Comparison of ENCODE assay signal across 26 mouse cellular contexts in the genomic region with DNA sequence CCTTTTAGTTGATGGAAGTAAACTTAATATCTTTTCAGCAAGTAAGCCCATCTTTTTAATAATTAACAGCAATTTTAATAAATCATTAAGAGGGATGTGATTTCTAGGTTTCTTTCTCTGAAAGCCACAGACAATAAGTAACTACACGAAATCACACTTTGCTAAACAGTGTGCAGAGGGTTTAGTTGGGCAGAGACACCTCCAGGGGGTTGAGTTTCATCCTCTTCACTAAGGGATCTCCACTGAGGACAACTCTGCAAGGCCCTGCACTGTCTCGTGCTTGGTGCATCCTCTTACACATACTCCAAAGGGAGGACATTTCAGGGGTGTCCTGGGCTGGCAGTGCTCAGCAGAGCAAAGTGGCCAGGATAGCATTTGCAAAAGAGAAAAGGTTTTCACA.
DNase-seq lines count a peak whose midpoint lies in the region; ATAC-seq and TF ChIP-seq lines count a peak whose summit lies in the region.
"Had no signal": no experiment of that assay in that cellular context is flagged by ENCODE, and none has a peak within 500 bp of the region (broad histone marks: within the 10 kb centered on the region; RNA-seq: fewer than 3 reads in every experiment).

No protein-coding gene starts in this region.

- ATAC-seq in heart, embryonic 15.5 days (replicated peaks; ENCODE audit: insufficient number of reproducible peaks, insufficient read depth, low FRiP score, low read depth): no peak
- no peak for ATAC-seq in heart, embryonic 12.5 days (ENCODE audit: insufficient number of reproducible peaks, low FRiP score)
- 0 out of 2 replicates have a peak, but pooled peaks have one; percentile 57 for ATAC-seq in kidney, postnatal 0 days (replicated peaks; ENCODE audit: low FRiP score, low read depth)
- 0 out of 2 replicates have a peak, but pooled peaks have one; percentile 42 for ATAC-seq in neural tube, embryonic 15.5 days (ENCODE audit: low FRiP score)
- ATAC-seq: forebrain, embryonic 13.5 days; forebrain, embryonic 16.5 days; hindbrain, postnatal 0 days; Patski had no signal

- H3K4me1 ChIP-seq in heart, embryonic 15.5 days (replicated peaks): peaks cover 14% of the 10 kb centered on the region; the same call in 1 of the 2 replicates
- H3K4me1 ChIP-seq in heart, embryonic 12.5 days (replicated peaks): peaks cover 34% of the 10 kb centered on the region
- no peaks in the 10 kb centered on the region for H3K4me1 ChIP-seq in kidney, postnatal 0 days (replicated peaks; ENCODE audit: insufficient read depth, low read length)
- H3K4me1 ChIP-seq in neural tube, embryonic 15.5 days: 0 out of 2 replicates have a peak, but pooled peaks cover 2% of the 10 kb centered on the region
- H3K4me1 ChIP-seq: forebrain, embryonic 10.5 days; forebrain, embryonic 13.5 days had no signal

- TF ChIP-seq CTCF in kidney, postnatal 0 days (IDR thresholded peaks at IDR 0.05; ENCODE audit: low read depth): no peak

- peak; percentile 32 for DNase-seq in kidney, adult 9 months
- DNase-seq in kidney, adult 18-20 months: no peak
- DNase-seq in kidney, postnatal 0 days (ENCODE audit: low spot score): no peak
- no peak for DNase-seq in kidney, postnatal 25 days
- DNase-seq in neural tube, embryonic 10.5 days (ENCODE audit: extremely low spot score, low spot score): no peak
- DNase-seq: adrenal gland, postnatal 10 days; adrenal gland, postnatal 36 days; B cell, adult 2 months; cerebellum, adult 18-20 months; cerebellum, adult 9-10 months; cerebellum, postnatal 14 days; gastrocnemius, postnatal 10 days; gastrocnemius, postnatal 36 days; heart, postnatal 4 days had no signal

- 68% methylated on average over 2 of the region's 2 CpGs for WGBS in heart, embryonic 15.5 days
- 54% methylated on average over 2 of the region's 2 CpGs for WGBS in heart, embryonic 12.5 days
- 78% methylated on average over 2 of the region's 2 CpGs for WGBS in kidney, postnatal 0 days
- 55% methylated on average over 2 of the region's 2 CpGs for WGBS in neural tube, embryonic 15.5 days

- H3K4me2 ChIP-seq in heart, embryonic 15.5 days: no peak overlapping the region
- no peak overlapping the region for H3K4me2 ChIP-seq in heart, embryonic 12.5 days
- H3K4me2 ChIP-seq in kidney, postnatal 0 days (ENCODE audit: low read length): no peak overlapping the region
- no peak overlapping the region for H3K4me2 ChIP-seq in neural tube, embryonic 15.5 days
- H3K4me2 ChIP-seq: forebrain, embryonic 13.5 days; heart, embryonic 11.5 days; hindbrain, embryonic 14.5 days had no signal

- H3K27me3 ChIP-seq in heart, embryonic 15.5 days: no peaks in the 10 kb centered on the region
- H3K27me3 ChIP-seq in heart, embryonic 12.5 days (replicated peaks): no peaks in the 10 kb centered on the region
- no peaks in the 10 kb centered on the region for H3K27me3 ChIP-seq in kidney, postnatal 0 days (ENCODE audit: insufficient read depth, low read length)
- no peaks in the 10 kb centered on the region for H3K27me3 ChIP-seq in neural tube, embryonic 15.5 days (replicated peaks)
- H3K27me3 ChIP-seq: CH12.LX; forebrain, embryonic 13.5 days; Patski had no signal

- H3K36me3 ChIP-seq in heart, embryonic 15.5 days: no peaks in the 10 kb centered on the region
- no peaks in the 10 kb centered on the region for H3K36me3 ChIP-seq in heart, embryonic 12.5 days
- H3K36me3 ChIP-seq in kidney, postnatal 0 days (ENCODE audit: insufficient read depth, low read length): no peaks in the 10 kb centered on the region
- H3K36me3 ChIP-seq in neural tube, embryonic 15.5 days: no peaks in the 10 kb centered on the region
- H3K36me3 ChIP-seq: forebrain, embryonic 10.5 days; G1E had no signal

- H3K4me3 ChIP-seq in heart, embryonic 15.5 days: no peak overlapping the region
- H3K4me3 ChIP-seq in heart, embryonic 12.5 days: no peak overlapping the region
- no peak overlapping the region for H3K4me3 ChIP-seq in kidney, postnatal 0 days (replicated peaks; ENCODE audit: low read depth, low read length)
- no peak overlapping the region for H3K4me3 ChIP-seq in neural tube, embryonic 15.5 days (replicated peaks)
- H3K4me3 ChIP-seq: forebrain, embryonic 10.5 days; forebrain, embryonic 13.5 days had no signal

- H3K9ac ChIP-seq in heart, embryonic 15.5 days: no peak overlapping the region
- no peak overlapping the region for H3K9ac ChIP-seq in heart, embryonic 12.5 days
- no peak overlapping the region for H3K9ac ChIP-seq in kidney, postnatal 0 days (ENCODE audit: low read depth, low read length)
- no peak overlapping the region for H3K9ac ChIP-seq in neural tube, embryonic 15.5 days (replicated peaks)
- H3K9ac ChIP-seq: forebrain, embryonic 13.5 days; hindbrain, embryonic 14.5 days had no signal

- peak overlapping the region; percentile 24; the same call in 1 of the 2 replicates for H3K27ac ChIP-seq in heart, embryonic 15.5 days
- no peak overlapping the region for H3K27ac ChIP-seq in heart, embryonic 12.5 days (ENCODE audit: poor library complexity, severe bottlenecking)
- no peak overlapping the region for H3K27ac ChIP-seq in kidney, postnatal 0 days
- no peak overlapping the region for H3K27ac ChIP-seq in neural tube, embryonic 15.5 days (replicated peaks)
- H3K27ac ChIP-seq: forebrain, embryonic 10.5 days; forebrain, embryonic 13.5 days; hindbrain, embryonic 14.5 days; hindbrain, postnatal 0 days had no signal

- H3K9me3 ChIP-seq in heart, embryonic 15.5 days (replicated peaks): no peaks in the 10 kb centered on the region
- no peaks in the 10 kb centered on the region for H3K9me3 ChIP-seq in heart, embryonic 12.5 days (replicated peaks)
- H3K9me3 ChIP-seq in kidney, postnatal 0 days (replicated peaks; ENCODE audit: low read length): no peaks in the 10 kb centered on the region
- no peaks in the 10 kb centered on the region for H3K9me3 ChIP-seq in neural tube, embryonic 15.5 days (replicated peaks)
- H3K9me3 ChIP-seq: forebrain, embryonic 10.5 days; forebrain, embryonic 13.5 days had no signal

Comparison
In these comparisons a context has a peak if more than half of its experiments do, and no peak if none do; other contexts are left out.
1. ATAC-seq: peak in kidney, postnatal 0 days (single experiment) and neural tube, embryonic 15.5 days (single experiment); none in heart, embryonic 15.5 days (single experiment) and heart, embryonic 12.5 days (single experiment).